Mouse (Mus musculus): ENCODE measurements around the gene Fmnl3. TPM values are rescaled to one million over a fixed set of nuclear protein-coding genes. Genes with fewer than 3 reads are reported as not detected.

The Fmnl3 gene
- polyA plus RNA-seq, 1 experiment from 2014 or later, result 16.1 TPM

GRCm38 (mm10) chr15:99356462-99356861 is 13.8 kb downstream of the Fmnl3 start:
- H3K27me3 ChIP-seq (replicated peaks), result no peaks in the 10 kb centered on the region
- H3K4me2 ChIP-seq (replicated peaks), result no peak overlapping the region
- no peak overlapping the region for H3K4me3 ChIP-seq
- WGBS, result 86% methylated on average over 6 of the region's 6 CpGs
- no peak overlapping the region for H3K9ac ChIP-seq
- H3K36me3 ChIP-seq, result no peaks in the 10 kb centered on the region
- no peaks in the 10 kb centered on the region for H3K9me3 ChIP-seq
- H3K27ac ChIP-seq, result no peak overlapping the region
- no peak for ATAC-seq (ENCODE audit: low FRiP score, low read depth)
- H3K4me1 ChIP-seq, result no peaks in the 10 kb centered on the region

- Histone ChIP-seq H3K9ac (no peak overlapping the region), H3K9me3 (no peaks in the 10 kb centered on the region), H3K4me2 (replicated peaks) (no peak overlapping the region), H3K27me3 (replicated peaks) (no peaks in the 10 kb centered on the region), H3K27ac (no peak overlapping the region), H3K36me3 (no peaks in the 10 kb centered on the region), H3K4me3 (no peak overlapping the region), H3K4me1 (no peaks in the 10 kb centered on the region)
- ATAC-seq (ENCODE audit: low FRiP score, low read depth), result no peak
- WGBS, result 81% methylated on average over 6 of the region's 6 CpGs
Measured at GRCm38 (mm10) chr15:99355660-99356059, 14.6 kb downstream of the Fmnl3 start.

- Histone ChIP-seq H3K9ac (no peak overlapping the region), H3K4me1 (no peaks in the 10 kb centered on the region), H3K27ac (no peak overlapping the region), H3K4me3 (no peak overlapping the region), H3K4me2 (replicated peaks) (no peak overlapping the region), H3K9me3 (no peaks in the 10 kb centered on the region), H3K27me3 (replicated peaks) (no peaks in the 10 kb centered on the region), H3K36me3 (no peaks in the 10 kb centered on the region)
- WGBS, result 80% methylated on average over 5 of the region's 5 CpGs
- ATAC-seq (ENCODE audit: low FRiP score, low read depth), result no peak
Measured at GRCm38 (mm10) chr15:99352306-99352705, 18.0 kb downstream of the Fmnl3 start.

- Histone ChIP-seq H3K9ac (no peak overlapping the region), H3K4me3 (no peak overlapping the region), H3K9me3 (no peaks in the 10 kb centered on the region), H3K4me1 (no peaks in the 10 kb centered on the region), H3K27me3 (replicated peaks) (no peaks in the 10 kb centered on the region), H3K36me3 (no peaks in the 10 kb centered on the region), H3K27ac (no peak overlapping the region), H3K4me2 (replicated peaks) (no peak overlapping the region)
- ATAC-seq (ENCODE audit: low FRiP score, low read depth), result no peak
- WGBS, result 85% methylated on average over 6 of the region's 6 CpGs
Measured at GRCm38 (mm10) chr15:99351610-99352009, 18.7 kb downstream of the Fmnl3 start.

GRCm38 (mm10) chr15:99344961-99345360 is 25.3 kb downstream of the Fmnl3 start:
- no peak for ATAC-seq (ENCODE audit: low FRiP score, low read depth)
- Histone ChIP-seq H3K9me3 (no peaks in the 10 kb centered on the region), H3K4me1 (peaks cover 24% of the 10 kb centered on the region), H3K36me3 (no peaks in the 10 kb centered on the region), H3K4me2 (replicated peaks) (no peak overlapping the region), H3K4me3 (no peak overlapping the region), H3K27ac (no peak overlapping the region), H3K27me3 (replicated peaks) (no peaks in the 10 kb centered on the region), H3K9ac (no peak overlapping the region)
- WGBS, result 83% methylated on average over 4 of the region's 4 CpGs

GRCm38 (mm10) chr15:99344148-99344870 is 26.0 kb downstream of the Fmnl3 start:
- Histone ChIP-seq H3K36me3 (no peaks in the 10 kb centered on the region), H3K4me1 (peaks cover 24% of the 10 kb centered on the region), H3K9ac (no peak overlapping the region), H3K27ac (no peak overlapping the region), H3K4me3 (no peak overlapping the region), H3K9me3 (no peaks in the 10 kb centered on the region), H3K4me2 (replicated peaks) (no peak overlapping the region), H3K27me3 (replicated peaks) (no peaks in the 10 kb centered on the region)
- ATAC-seq (ENCODE audit: low FRiP score, low read depth), result no peak
- 70% methylated on average over 8 of the region's 8 CpGs for WGBS

- H3K4me1 ChIP-seq, result peaks cover 24% of the 10 kb centered on the region
- no peak overlapping the region for H3K27ac ChIP-seq
- no peak overlapping the region for H3K9ac ChIP-seq
- no peaks in the 10 kb centered on the region for H3K36me3 ChIP-seq
- 57% methylated on average over 5 of the region's 5 CpGs for WGBS
- ATAC-seq (ENCODE audit: low FRiP score, low read depth), result no peak
- no peak overlapping the region for H3K4me3 ChIP-seq
- H3K27me3 ChIP-seq (replicated peaks), result no peaks in the 10 kb centered on the region
- no peak overlapping the region for H3K4me2 ChIP-seq (replicated peaks)
- H3K9me3 ChIP-seq, result no peaks in the 10 kb centered on the region
Measured at GRCm38 (mm10) chr15:99343414-99344147, 26.7 kb downstream of the Fmnl3 start.

- Histone ChIP-seq H3K27ac (no peak overlapping the region), H3K9ac (no peak overlapping the region), H3K4me1 (peaks cover 24% of the 10 kb centered on the region), H3K27me3 (replicated peaks) (no peaks in the 10 kb centered on the region), H3K4me3 (no peak overlapping the region), H3K4me2 (replicated peaks) (no peak overlapping the region), H3K9me3 (no peaks in the 10 kb centered on the region), H3K36me3 (no peaks in the 10 kb centered on the region)
- WGBS, result 61% methylated on average over 9 of the region's 9 CpGs
- no peak for ATAC-seq (ENCODE audit: low FRiP score, low read depth)
Measured at GRCm38 (mm10) chr15:99342194-99342981, 27.9 kb downstream of the Fmnl3 start.

- Histone ChIP-seq H3K27ac (no peak overlapping the region), H3K9ac (no peak overlapping the region), H3K27me3 (replicated peaks) (no peaks in the 10 kb centered on the region), H3K36me3 (no peaks in the 10 kb centered on the region), H3K4me1 (peaks cover 24% of the 10 kb centered on the region), H3K4me3 (no peak overlapping the region), H3K4me2 (replicated peaks) (no peak overlapping the region), H3K9me3 (no peaks in the 10 kb centered on the region)
- WGBS, result 90% methylated on average over 3 of the region's 3 CpGs
- ATAC-seq (ENCODE audit: low FRiP score, low read depth), result no peak
Measured at GRCm38 (mm10) chr15:99341102-99341501, 29.2 kb downstream of the Fmnl3 start.

GRCm38 (mm10) chr15:99339669-99340068 is 30.6 kb downstream of the Fmnl3 start:
- 63% methylated on average over 6 of the region's 6 CpGs for WGBS
- Histone ChIP-seq H3K4me2 (replicated peaks) (no peak overlapping the region), H3K9me3 (no peaks in the 10 kb centered on the region), H3K27me3 (replicated peaks) (no peaks in the 10 kb centered on the region), H3K4me1 (peaks cover 20% of the 10 kb centered on the region), H3K9ac (no peak overlapping the region), H3K36me3 (no peaks in the 10 kb centered on the region), H3K4me3 (no peak overlapping the region), H3K27ac (no peak overlapping the region)
- ATAC-seq (ENCODE audit: low FRiP score, low read depth), result no peak

GRCm38 (mm10) chr15:99338916-99339315 is 31.4 kb downstream of the Fmnl3 start:
- Histone ChIP-seq H3K27ac (no peak overlapping the region), H3K4me3 (no peak overlapping the region), H3K9me3 (no peaks in the 10 kb centered on the region), H3K27me3 (replicated peaks) (no peaks in the 10 kb centered on the region), H3K36me3 (no peaks in the 10 kb centered on the region), H3K9ac (no peak overlapping the region), H3K4me2 (replicated peaks) (no peak overlapping the region), H3K4me1 (peaks cover 16% of the 10 kb centered on the region)
- WGBS, result 81% methylated on average over 2 of the region's 2 CpGs
- no peak for ATAC-seq (ENCODE audit: low FRiP score, low read depth)

- Histone ChIP-seq H3K27me3 (replicated peaks) (no peaks in the 10 kb centered on the region), H3K27ac (no peak overlapping the region), H3K4me3 (no peak overlapping the region), H3K9me3 (no peaks in the 10 kb centered on the region), H3K4me2 (replicated peaks) (no peak overlapping the region), H3K4me1 (peaks cover 15% of the 10 kb centered on the region; the same call in 1 of the 2 replicates), H3K36me3 (0 out of 2 replicates have a peak, but pooled peaks cover 2% of the 10 kb centered on the region), H3K9ac (no peak overlapping the region)
- no peak for ATAC-seq (ENCODE audit: low FRiP score, low read depth)
- 84% methylated on average over 8 of the region's 8 CpGs for WGBS
Measured at GRCm38 (mm10) chr15:99335801-99336320, 34.4 kb downstream of the Fmnl3 start.
